Mouse (Mus musculus) ES-Bruce4 (cell line): ENCODE measurements around the gene Amn1.

Experiments
- EP300 ChIP-seq: IDR thresholded peaks from 2 replicates; pipeline ENCODE4 v1.6.1; 2011; ENCODE audit warnings: low read depth, low read length; ENCODE audit not compliant: insufficient read depth
- POLR2A ChIP-seq: IDR thresholded peaks from one replicate; pipeline ENCODE4 v1.8.1; 2011; ENCODE audit warnings: low read length; ENCODE audit not compliant: insufficient read depth

- no peak for TF ChIP-seq EP300
- no peak for TF ChIP-seq POLR2A
Measured at GRCm38 (mm10) chr6:149139471-149139870, 49.0 kb downstream of the Amn1 start, which contains the start of gene Etfbkmt.
